Mouse (Mus musculus) ES-E14 (cell line): ENCODE results near the gene Atp6v0e. TPM values are rescaled to one million over a fixed set of nuclear protein-coding genes. Genes with fewer than 3 reads are reported as not detected.

Experiments
- DNase-seq: peaks from one replicate; pipeline ENCODE4 v3.0.0-alpha.2; 2013; ENCODE audit warnings: low read depth, low spot score
- H3K27ac ChIP-seq: 2 replicates; pipeline ENCODE4 v1.5.1; 2012; ENCODE audit warnings: low read depth, mild to moderate bottlenecking, low read length, moderate library complexity, mixed read lengths; ENCODE audit not compliant: poor library complexity, insufficient read depth, severe bottlenecking
- H3K36me3 ChIP-seq: 2 replicates; pipeline ENCODE4 v1.6.1; 2012; ENCODE audit warnings: mild to moderate bottlenecking, low read length, moderate library complexity, mixed read lengths; ENCODE audit not compliant: control insufficient read depth, poor library complexity, insufficient read depth, severe bottlenecking
- H3K4me1 ChIP-seq, 2 experiments: fragments of 150-350 bp in 1 of 2; sonication (generic) in 1 of 2; 2 replicates each; pipeline ENCODE4 v1.6.1; 2012; ENCODE audit warnings: low read length in 2 of 2, mild to moderate bottlenecking in 1 of 2, mixed read lengths in 1 of 2; ENCODE audit not compliant: control insufficient read depth in 2 of 2, insufficient read depth in 2 of 2, poor library complexity in 1 of 2
- H3K4me3 ChIP-seq, 2 experiments: fragments of 150-350 bp in 1 of 2; sonication (generic) in 1 of 2; 2 replicates each; pipeline ENCODE4 v1.5.1; 2012; ENCODE audit warnings: low read length in 2 of 2, low read depth in 1 of 2, mild to moderate bottlenecking in 1 of 2, mixed read lengths in 1 of 2; ENCODE audit not compliant: insufficient read depth in 1 of 2, poor library complexity in 1 of 2, severe bottlenecking in 1 of 2
- H3K9ac ChIP-seq: 2 replicates; pipeline ENCODE4 v1.6.1; 2012; ENCODE audit warnings: low read depth, mild to moderate bottlenecking, low read length, mixed read lengths; ENCODE audit not compliant: poor library complexity, insufficient read depth, severe bottlenecking
- H3K9me3 ChIP-seq: fragments of 150-350 bp; sonication (generic); 2 replicates; pipeline ENCODE4 v1.6.1; 2012; ENCODE audit warnings: low read depth, mild to moderate bottlenecking, low read length; ENCODE audit not compliant: control insufficient read depth, insufficient read depth
- CHD2 ChIP-seq: IDR thresholded peaks from 2 replicates; pipeline ENCODE4 v1.6.1; 2014; ENCODE audit warnings: mild to moderate bottlenecking, low read depth, low read length, inconsistent platforms
- HCFC1 ChIP-seq: IDR thresholded peaks from 2 replicates; pipeline ENCODE4 v1.6.1; 2012; ENCODE audit warnings: low read length, inconsistent platforms, borderline replicate concordance; ENCODE audit not compliant: insufficient read depth
- MAFK ChIP-seq: IDR thresholded peaks from 2 replicates; pipeline ENCODE4 v1.6.1; 2014; ENCODE audit warnings: mild to moderate bottlenecking, low read depth, low read length, inconsistent platforms; ENCODE audit not compliant: insufficient read depth
- ZC3H11A ChIP-seq: IDR thresholded peaks from 2 replicates; pipeline ENCODE4 v1.6.1; 2012; ENCODE audit warnings: low read depth, mild to moderate bottlenecking, inconsistent platforms, low read length, borderline replicate concordance
- ZNF384 ChIP-seq: IDR thresholded peaks from 2 replicates; pipeline ENCODE4 v1.6.1; 2012; ENCODE audit warnings: low read depth, low read length, inconsistent platforms
- in situ Hi-C, 2 experiments: fragments of 600-800 bp; cut with MboI; formaldehyde crosslinking; loops; one replicate each; pipeline ENCODE4 v1.15.1; 2025; ENCODE audit warnings: low sequenced_read_pairs in 2 of 2, inconsistent platforms in 1 of 2; ENCODE audit not compliant: unreplicated experiment in 2 of 2
- total RNA-seq: library from RNA; depleted of rRNA; stranded (reverse); fragments of 300-350 nt; gene quantifications from 2 replicates; pipeline ENCODE4 v1.2.3, GENCODE M21; 2012

The Atp6v0e gene
- total RNA-seq, 1 experiment: 252 TPM

DNA sequence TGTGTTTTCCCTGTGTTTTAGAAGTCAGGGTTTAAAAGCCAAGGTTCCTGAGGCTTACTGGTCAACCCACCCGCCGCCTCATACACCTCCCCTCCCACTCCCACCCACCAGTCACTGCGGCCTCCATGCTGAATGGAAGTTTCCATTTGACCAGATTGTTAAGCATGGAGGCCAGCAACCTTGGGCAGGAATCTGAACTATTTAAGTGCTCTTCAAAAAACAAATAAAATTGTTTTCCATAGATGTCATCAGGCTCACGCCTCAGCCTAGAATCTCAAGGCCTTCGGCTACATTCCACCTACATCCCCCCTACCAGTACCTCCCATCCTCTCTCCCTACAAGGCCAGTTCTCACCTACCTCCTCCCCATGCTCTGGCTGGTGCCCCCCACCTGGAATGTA is 44.5 kb upstream of the Atp6v0e start:
- in situ Hi-C loops: no loop called here
- no peak for DNase-seq
- Histone ChIP-seq H3K4me1 (no peaks in the 10 kb centered on the region), H3K9ac (no peak overlapping the region), H3K4me3 (no peak overlapping the region), H3K36me3 (peaks cover 8% of the 10 kb centered on the region; the same call in 1 of the 2 replicates), H3K9me3 (no peaks in the 10 kb centered on the region), H3K27ac (no peak overlapping the region)
- TF ChIP-seq HCFC1: no peak
- TF ChIP-seq MAFK: no peak
- TF ChIP-seq ZNF384: no peak
- TF ChIP-seq CHD2: no peak
- TF ChIP-seq ZC3H11A: no peak

DNA sequence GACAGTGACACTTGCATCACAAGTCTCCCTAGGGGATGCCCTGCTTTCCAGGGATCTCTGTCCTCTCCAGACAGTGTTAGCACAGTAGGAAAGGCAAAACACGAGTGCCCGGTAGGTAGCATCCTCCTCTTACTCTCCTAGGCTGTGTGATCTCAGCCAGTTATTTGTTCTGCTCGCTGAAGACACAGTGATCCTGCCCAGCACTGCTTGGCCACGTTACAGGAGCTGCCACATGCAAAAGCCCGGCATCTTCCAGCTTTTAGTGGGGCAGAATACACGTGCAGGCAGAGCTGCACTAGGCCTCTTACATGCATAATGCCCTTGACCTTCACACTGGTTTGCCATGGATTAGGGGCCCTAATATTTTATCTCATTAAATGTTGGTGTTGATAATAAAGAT is 43.5 kb upstream of the Atp6v0e start:
- peaks cover 8% of the 10 kb centered on the region; the same call in 1 of the 2 replicates for H3K36me3 ChIP-seq
- H3K9me3 ChIP-seq: no peaks in the 10 kb centered on the region
- in situ Hi-C loops: no loop called here
- H3K27ac ChIP-seq: no peak overlapping the region
- H3K9ac ChIP-seq: no peak overlapping the region
- no peaks in the 10 kb centered on the region for H3K4me1 ChIP-seq
- TF ChIP-seq ZNF384 (no peak), MAFK (no peak), CHD2 (no peak), HCFC1 (no peak), ZC3H11A (no peak)
- DNase-seq: no peak
- no peak overlapping the region for H3K4me3 ChIP-seq

DNA sequence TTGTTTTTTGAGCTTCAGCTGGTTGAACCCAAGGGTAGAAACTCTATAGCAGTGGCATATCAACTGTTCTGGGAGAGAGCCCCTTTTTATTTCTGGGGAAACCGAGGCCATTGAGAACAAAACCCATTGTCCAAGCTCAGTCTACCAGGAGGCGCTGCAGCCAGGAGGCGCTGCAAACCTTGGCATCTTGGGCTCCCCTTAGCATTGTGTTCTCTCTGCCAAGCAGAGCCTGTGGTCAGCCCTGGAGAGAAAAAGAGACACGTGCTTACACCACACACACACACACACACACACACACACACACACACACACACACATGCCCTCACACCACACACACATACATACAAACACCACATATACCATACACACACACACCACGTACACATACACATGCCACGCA is 42.7 kb upstream of the Atp6v0e start:
- DNase-seq: no peak
- H3K36me3 ChIP-seq: peaks cover 10% of the 10 kb centered on the region; the same call in 1 of the 2 replicates
- no peak overlapping the region for H3K27ac ChIP-seq
- in situ Hi-C loops: no loop called here
- no peak overlapping the region for H3K9ac ChIP-seq
- no peaks in the 10 kb centered on the region for H3K9me3 ChIP-seq
- no peaks in the 10 kb centered on the region for H3K4me1 ChIP-seq
- no peak overlapping the region for H3K4me3 ChIP-seq
- TF ChIP-seq MAFK (no peak), HCFC1 (no peak), ZNF384 (no peak), CHD2 (no peak), ZC3H11A (no peak)

DNA sequence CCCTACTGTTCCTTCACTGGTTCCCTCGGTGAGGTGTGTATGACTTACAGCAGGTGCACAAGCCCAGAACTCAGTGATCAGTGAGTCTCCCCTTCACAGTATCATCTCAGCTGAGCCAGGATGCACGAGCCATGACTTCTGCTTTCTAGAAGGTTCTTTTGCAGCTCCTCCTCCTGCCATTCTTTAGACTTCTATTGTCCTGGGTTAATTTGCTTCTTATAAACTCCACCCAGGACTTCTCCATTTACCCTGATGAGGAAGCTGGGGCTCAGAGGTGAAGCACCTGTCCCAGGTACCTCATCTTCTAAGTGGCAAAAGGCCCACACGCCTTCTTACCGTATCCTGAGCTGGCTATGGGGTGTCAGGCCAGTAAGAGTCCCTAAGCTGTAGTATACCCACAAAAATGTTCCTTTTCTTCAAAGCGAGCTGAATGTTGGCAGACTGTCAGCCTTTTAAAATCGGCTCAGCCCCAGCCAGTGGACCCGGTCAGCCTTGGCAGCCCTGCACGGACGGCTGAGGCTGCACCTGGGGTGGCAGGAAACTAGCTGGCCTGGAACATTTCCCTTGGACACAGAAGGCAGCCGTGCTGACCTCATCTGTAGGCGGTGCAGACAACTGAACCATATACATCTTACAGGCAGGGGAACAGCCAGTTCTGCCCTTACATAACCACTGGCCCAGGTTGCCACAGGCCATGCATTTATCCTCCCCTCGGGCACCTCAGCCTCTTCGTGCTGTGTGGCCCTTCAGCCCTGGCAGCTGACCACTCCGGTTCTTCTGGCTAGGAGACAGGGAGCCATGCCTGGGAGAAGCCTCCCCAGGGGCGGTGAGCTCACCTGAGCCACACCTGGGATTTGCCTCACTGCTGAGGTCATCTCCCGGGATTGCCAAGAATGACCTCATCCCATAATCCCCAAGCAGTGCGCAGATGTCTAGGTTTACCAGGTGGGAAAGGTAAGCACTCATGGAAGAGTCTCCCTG is 42.0 kb upstream of the Atp6v0e start:
- in situ Hi-C loops: no loop called here
- no peaks in the 10 kb centered on the region for H3K4me1 ChIP-seq
- no peak overlapping the region for H3K9ac ChIP-seq
- H3K4me3 ChIP-seq: no peak overlapping the region
- TF ChIP-seq ZNF384 (no peak), MAFK (no peak), HCFC1 (no peak), CHD2 (no peak)
- H3K9me3 ChIP-seq: no peaks in the 10 kb centered on the region
- H3K36me3 ChIP-seq: peaks cover 12% of the 10 kb centered on the region; the same call in 1 of the 2 replicates
- no peak for DNase-seq
- no peak overlapping the region for H3K27ac ChIP-seq

DNA sequence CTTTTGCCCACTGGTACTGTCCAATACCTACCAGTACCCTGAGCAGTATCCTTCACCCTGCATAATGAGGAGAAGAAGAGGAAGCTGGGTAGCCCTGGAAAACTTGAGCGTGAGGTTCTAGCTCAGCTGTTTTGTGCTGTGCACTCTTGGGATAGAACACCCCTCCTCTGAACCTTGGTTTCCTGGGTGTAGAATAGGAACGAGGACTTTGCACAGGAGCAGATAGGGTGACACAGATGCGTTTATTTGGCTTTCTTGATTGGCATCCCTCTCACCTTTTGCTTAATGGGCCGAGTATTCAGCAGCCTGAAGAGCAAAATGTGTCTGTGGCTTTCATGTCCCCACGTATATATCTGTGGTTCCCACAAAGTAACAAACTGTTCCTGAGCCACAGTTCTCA is 41.1 kb upstream of the Atp6v0e start:
- TF ChIP-seq MAFK (no peak), HCFC1 (no peak), ZC3H11A (no peak), CHD2 (no peak), ZNF384 (no peak)
- Histone ChIP-seq H3K9me3 (no peaks in the 10 kb centered on the region), H3K4me1 (no peaks in the 10 kb centered on the region), H3K9ac (no peak overlapping the region), H3K27ac (no peak overlapping the region), H3K36me3 (peaks cover 12% of the 10 kb centered on the region; the same call in 1 of the 2 replicates), H3K4me3 (no peak overlapping the region)
- in situ Hi-C loops: no loop called here
- DNase-seq: no peak
